Mouse (Mus musculus) neural tube, embryonic 12.5 days (tissue): ENCODE results near the gene Tbc1d16. TPM values are rescaled to one million over a fixed set of nuclear protein-coding genes. Genes with fewer than 3 reads are reported as not detected.

Experiments used
- ATAC-seq: fragments of 200-750 bp; cut with Nextera tagmentation; 2 replicates; pipeline ENCODE4 v1.8.0; 2017; ENCODE audit warnings: low read depth, mild to moderate bottlenecking, moderate TSS enrichment, moderate library complexity; ENCODE audit not compliant: low FRiP score
- H3K27ac ChIP-seq: fragments of 300-500 bp; sonication (generic); 2 replicates; pipeline ENCODE4 v1.5.1; 2016
- H3K27me3 ChIP-seq: fragments of 300-500 bp; sonication (generic); replicated peaks from 2 replicates; pipeline ENCODE4 v1.6.1; 2016; ENCODE audit warnings: mild to moderate bottlenecking
- H3K36me3 ChIP-seq: fragments of 300-500 bp; sonication (generic); 2 replicates; pipeline ENCODE4 v1.6.1; 2016; ENCODE audit warnings: mild to moderate bottlenecking
- H3K4me1 ChIP-seq: fragments of 300-500 bp; sonication (generic); 2 replicates; pipeline ENCODE4 v1.6.1; 2016
- H3K4me2 ChIP-seq: fragments of 300-500 bp; sonication (generic); replicated peaks from 2 replicates; pipeline ENCODE4 v1.6.1; 2016; ENCODE audit warnings: mild to moderate bottlenecking
- H3K4me3 ChIP-seq: fragments of 300-500 bp; sonication (generic); 2 replicates; pipeline ENCODE4 v1.5.1; 2016
- H3K9ac ChIP-seq: fragments of 300-500 bp; sonication (generic); 2 replicates; pipeline ENCODE4 v1.6.1; 2016; ENCODE audit warnings: mild to moderate bottlenecking
- H3K9me3 ChIP-seq: fragments of 300-500 bp; sonication (generic); 2 replicates; pipeline ENCODE4 v1.6.1; 2016; ENCODE audit warnings: mild to moderate bottlenecking
- WGBS: fragments of 180-500 bp; shearing (Covaris S2); methylation state at CpG from one replicate; pipeline ENCODE4 v1.1.7; 2016; 5-methylcytosine and 5-hydroxymethylcytosine counted together
- polyA plus RNA-seq: library from polyadenylated mRNA; unstranded; fragments of >200 nt; fragmentation: Nextera tagmentation; extraction: Ambion mirVana; gene quantifications from 2 replicates; pipeline ENCODE4 v1.2.1, GENCODE M21; 2016

Gene Tbc1d16
- polyA plus RNA-seq, 1 experiment from 2014 or later: 26.0 TPM

GRCm38 (mm10) chr11:119197618-119198563 lies 30.4 kb downstream of the Tbc1d16 start:
- no peaks in the 10 kb centered on the region for H3K9me3 ChIP-seq
- no peaks in the 10 kb centered on the region for H3K27me3 ChIP-seq
- 85% methylated on average over 18 of the region's 18 CpGs for WGBS
- peaks cover 24% of the 10 kb centered on the region; the same call in 1 of the 2 replicates for H3K36me3 ChIP-seq
- H3K4me3 ChIP-seq: no peak overlapping the region
- no peak overlapping the region for H3K27ac ChIP-seq
- no peak for ATAC-seq
- H3K4me1 ChIP-seq: peaks cover 9% of the 10 kb centered on the region; the same call in 1 of the 2 replicates
- no peak overlapping the region for H3K9ac ChIP-seq
- H3K4me2 ChIP-seq: no peak overlapping the region

GRCm38 (mm10) chr11:119192605-119193004 lies 35.7 kb downstream of the Tbc1d16 start:
- Histone ChIP-seq H3K4me3 (no peak overlapping the region), H3K27ac (no peak overlapping the region), H3K4me2 (no peak overlapping the region), H3K9me3 (no peaks in the 10 kb centered on the region), H3K4me1 (peaks cover 34% of the 10 kb centered on the region), H3K9ac (no peak overlapping the region), H3K27me3 (no peaks in the 10 kb centered on the region), H3K36me3 (peaks cover under 1% of the 10 kb centered on the region; the same call in 1 of the 2 replicates)
- WGBS: 93% methylated on average over 9 of the region's 9 CpGs
- ATAC-seq: no peak

GRCm38 (mm10) chr11:119192176-119192575 lies 36.1 kb downstream of the Tbc1d16 start:
- 89% methylated on average over 5 of the region's 5 CpGs for WGBS
- peaks cover 37% of the 10 kb centered on the region for H3K4me1 ChIP-seq

GRCm38 (mm10) chr11:119191606-119192081 lies 36.7 kb downstream of the Tbc1d16 start:
- WGBS: 83% methylated on average over 9 of the region's 9 CpGs
- no peaks in the 10 kb centered on the region for H3K27me3 ChIP-seq
- peaks cover 40% of the 10 kb centered on the region for H3K4me1 ChIP-seq
- H3K4me3 ChIP-seq: no peak overlapping the region
- no peak overlapping the region for H3K4me2 ChIP-seq
- no peaks in the 10 kb centered on the region for H3K9me3 ChIP-seq
- H3K9ac ChIP-seq: no peak overlapping the region
- no peak for ATAC-seq
- no peak overlapping the region for H3K27ac ChIP-seq
- H3K36me3 ChIP-seq: no peaks in the 10 kb centered on the region; the same call in 1 of the 2 replicates

More at GRCm38 (mm10) chr11:119192176-119192575, 36.1 kb downstream of the Tbc1d16 start:
- no peaks in the 10 kb centered on the region for H3K9me3 ChIP-seq
- no peak overlapping the region for H3K9ac ChIP-seq
- no peaks in the 10 kb centered on the region for H3K27me3 ChIP-seq
- no peak overlapping the region for H3K4me3 ChIP-seq
- no peak overlapping the region for H3K27ac ChIP-seq
- no peak overlapping the region for H3K4me2 ChIP-seq
- no peaks in the 10 kb centered on the region; the same call in 1 of the 2 replicates for H3K36me3 ChIP-seq
- no peak for ATAC-seq

- H3K36me3 ChIP-seq: no peaks in the 10 kb centered on the region; the same call in 1 of the 2 replicates
- peak; percentile 54 for ATAC-seq
- H3K9me3 ChIP-seq: no peaks in the 10 kb centered on the region
- H3K9ac ChIP-seq: peak overlapping the region; percentile 34; the same call in 1 of the 2 replicates
- WGBS: 19% methylated on average over 11 of the region's 11 CpGs
- 0 out of 2 replicates have a peak overlapping the region, but pooled peaks have one; percentile 12 for H3K4me2 ChIP-seq
- H3K4me1 ChIP-seq: peaks cover 40% of the 10 kb centered on the region
- H3K4me3 ChIP-seq: no peak overlapping the region
- H3K27ac ChIP-seq: no peak overlapping the region
- no peaks in the 10 kb centered on the region for H3K27me3 ChIP-seq
These were observed 37.8 kb downstream of the Tbc1d16 start for GRCm38 (mm10) chr11:119190498-119190897.

GRCm38 (mm10) chr11:119189319-119189718 lies 39.0 kb downstream of the Tbc1d16 start:
- Histone ChIP-seq H3K27me3 (no peaks in the 10 kb centered on the region), H3K9ac (no peak overlapping the region), H3K4me1 (peaks cover 41% of the 10 kb centered on the region), H3K9me3 (no peaks in the 10 kb centered on the region), H3K4me2 (no peak overlapping the region), H3K27ac (no peak overlapping the region), H3K36me3 (no peaks in the 10 kb centered on the region; the same call in 1 of the 2 replicates), H3K4me3 (no peak overlapping the region)
- WGBS: 97% methylated on average over 3 of the region's 3 CpGs
- no peak for ATAC-seq

- no peak overlapping the region for H3K4me2 ChIP-seq
- H3K9ac ChIP-seq: no peak overlapping the region
- H3K27ac ChIP-seq: no peak overlapping the region
- no peaks in the 10 kb centered on the region for H3K9me3 ChIP-seq
- 72% methylated on average over 6 of the region's 6 CpGs for WGBS
- no peak overlapping the region for H3K4me3 ChIP-seq
- H3K4me1 ChIP-seq: peaks cover 51% of the 10 kb centered on the region
- H3K27me3 ChIP-seq: no peaks in the 10 kb centered on the region
- H3K36me3 ChIP-seq: no peaks in the 10 kb centered on the region; the same call in 1 of the 2 replicates
- no peak for ATAC-seq
These were observed 39.9 kb downstream of the Tbc1d16 start for GRCm38 (mm10) chr11:119188389-119188788.

- peak overlapping the region; percentile 22; the same call in 1 of the 2 replicates for H3K4me2 ChIP-seq
- H3K4me1 ChIP-seq: peaks cover 56% of the 10 kb centered on the region
- H3K36me3 ChIP-seq: no peaks in the 10 kb centered on the region; the same call in 1 of the 2 replicates
- H3K27me3 ChIP-seq: no peaks in the 10 kb centered on the region
- no peak overlapping the region for H3K9ac ChIP-seq
- WGBS: 54% methylated on average over 10 of the region's 10 CpGs
- no peaks in the 10 kb centered on the region for H3K9me3 ChIP-seq
- H3K27ac ChIP-seq: no peak overlapping the region
- ATAC-seq: no peak
- H3K4me3 ChIP-seq: no peak overlapping the region
These were observed 40.5 kb downstream of the Tbc1d16 start for GRCm38 (mm10) chr11:119187800-119188197.

- no peak overlapping the region for H3K27ac ChIP-seq
- H3K36me3 ChIP-seq: no peaks in the 10 kb centered on the region; the same call in 1 of the 2 replicates
- peaks cover 58% of the 10 kb centered on the region for H3K4me1 ChIP-seq
- H3K9ac ChIP-seq: no peak overlapping the region
- 41% methylated on average over 25 of the region's 25 CpGs for WGBS
- no peak for ATAC-seq
- H3K4me3 ChIP-seq: no peak overlapping the region
- no peaks in the 10 kb centered on the region for H3K27me3 ChIP-seq
- H3K4me2 ChIP-seq: peak overlapping the region; percentile 22; the same call in 1 of the 2 replicates
- no peaks in the 10 kb centered on the region for H3K9me3 ChIP-seq
These were observed 41.1 kb downstream of the Tbc1d16 start for GRCm38 (mm10) chr11:119186989-119187799.

- H3K27me3 ChIP-seq: no peaks in the 10 kb centered on the region
These were observed 41.9 kb downstream of the Tbc1d16 start for GRCm38 (mm10) chr11:119186381-119186780.

GRCm38 (mm10) chr11:119183684-119184310 lies 44.5 kb downstream of the Tbc1d16 start:
- Histone ChIP-seq H3K4me1 (peaks cover 54% of the 10 kb centered on the region), H3K9me3 (no peaks in the 10 kb centered on the region), H3K36me3 (no peaks in the 10 kb centered on the region), H3K27me3 (no peaks in the 10 kb centered on the region), H3K9ac (no peak overlapping the region), H3K4me3 (no peak overlapping the region), H3K27ac (peak overlapping the region; percentile 15; the same call in 1 of the 2 replicates), H3K4me2 (no peak overlapping the region)
- ATAC-seq: no peak
- 74% methylated on average over 15 of the region's 15 CpGs for WGBS

More at GRCm38 (mm10) chr11:119186381-119186780, 41.9 kb downstream of the Tbc1d16 start:
- Histone ChIP-seq H3K9ac (no peak overlapping the region), H3K4me3 (no peak overlapping the region), H3K4me1 (peaks cover 60% of the 10 kb centered on the region), H3K27ac (no peak overlapping the region), H3K4me2 (no peak overlapping the region), H3K9me3 (no peaks in the 10 kb centered on the region), H3K36me3 (no peaks in the 10 kb centered on the region)
- no peak for ATAC-seq
- 86% methylated on average over 3 of the region's 3 CpGs for WGBS
